Mouse (Mus musculus) CH12.LX (cell line): ENCODE measurements around the gene Pdcl2. TPM values are rescaled to one million over a fixed set of nuclear protein-coding genes. Genes with fewer than 3 reads are reported as not detected.

Experiments used
- DNase-seq: peaks from one replicate; pipeline ENCODE4 v3.0.0-alpha.2; 2013; ENCODE audit errors: extremely low read depth
- H3K27ac ChIP-seq: 2 replicates; pipeline ENCODE4 v1.5.1; 2012; ENCODE audit warnings: low read depth, mild to moderate bottlenecking, control low read depth, moderate library complexity; ENCODE audit not compliant: insufficient read depth
- H3K27me3 ChIP-seq: replicated peaks from 2 replicates; pipeline ENCODE3; 2012; ENCODE audit warnings: inconsistent platforms
- H3K36me3 ChIP-seq, 2 experiments: replicated peaks in 1 of 2; 2 replicates each; pipeline versions ENCODE3 to v1.6.1; 2012; ENCODE audit warnings: inconsistent platforms in 1 of 2, low read length in 1 of 2, mild to moderate bottlenecking in 1 of 2, mixed read lengths in 1 of 2, moderate library complexity in 1 of 2; ENCODE audit not compliant: control insufficient read depth in 1 of 2, insufficient read depth in 1 of 2
- H3K4me1 ChIP-seq, 2 experiments: 2 replicates each; pipeline ENCODE4 v1.6.1; 2012; ENCODE audit warnings: inconsistent platforms in 1 of 2, moderate library complexity in 1 of 2; ENCODE audit not compliant: insufficient read depth in 2 of 2, control insufficient read depth in 1 of 2
- H3K4me2 ChIP-seq: 2 replicates; pipeline ENCODE4 v1.6.1; 2012; ENCODE audit warnings: low read depth, mild to moderate bottlenecking, control low read depth; ENCODE audit not compliant: poor library complexity, insufficient read depth, severe bottlenecking
- H3K4me3 ChIP-seq, 3 experiments: fragments of 150-350 bp in 1 of 3; sonication (generic) in 1 of 3; replicated peaks in 1 of 3; 2 replicates each; pipeline versions ENCODE3 to v1.5.1; 2011 to 2012; ENCODE audit warnings: low read depth in 2 of 3, low read length in 2 of 3, mild to moderate bottlenecking in 2 of 3, moderate library complexity in 2 of 3, control low read depth in 1 of 3, improper control_type of control experiment in 1 of 3, inconsistent platforms in 1 of 3, mixed read lengths in 1 of 3; ENCODE audit not compliant: poor library complexity in 1 of 3
- H3K79me2 ChIP-seq: replicated peaks from 2 replicates; pipeline ENCODE4 v1.6.1; 2012; ENCODE audit warnings: mild to moderate bottlenecking, moderate library complexity; ENCODE audit not compliant: control insufficient read depth, poor library complexity, insufficient read depth, severe bottlenecking; ENCODE audit errors: extremely low read depth
- H3K9ac ChIP-seq: 2 replicates; pipeline ENCODE4 v1.6.1; 2012; ENCODE audit warnings: low read depth, mild to moderate bottlenecking, control low read depth, moderate library complexity; ENCODE audit not compliant: insufficient read depth
- H3K9me3 ChIP-seq: replicated peaks from 2 replicates; pipeline ENCODE3; 2012; ENCODE audit warnings: low read length, inconsistent platforms, mixed read lengths
- CHD1 ChIP-seq: IDR thresholded peaks from 2 replicates; pipeline ENCODE4 v1.6.1; 2012; ENCODE audit warnings: low read depth, low read length, improper control_type of control experiment, inconsistent platforms
- E2F4 ChIP-seq: IDR thresholded peaks from 2 replicates; pipeline ENCODE4 v1.6.1; 2011; ENCODE audit warnings: low read depth, low read length, improper control_type of control experiment; ENCODE audit not compliant: insufficient replicate concordance
- ELF1 ChIP-seq: IDR thresholded peaks from 2 replicates; pipeline ENCODE4 v1.6.1; 2014; ENCODE audit warnings: low read depth, mild to moderate bottlenecking, inconsistent platforms, low read length, improper control_type of control experiment
- GABPA ChIP-seq: IDR thresholded peaks from 2 replicates; pipeline ENCODE4 v1.6.1; 2012; ENCODE audit warnings: low read depth, low read length, improper control_type of control experiment, inconsistent platforms; ENCODE audit not compliant: insufficient replicate concordance
- HCFC1 ChIP-seq: IDR thresholded peaks from 2 replicates; pipeline ENCODE4 v1.6.1; 2012; ENCODE audit warnings: low read depth, mild to moderate bottlenecking, inconsistent platforms, low read length, improper control_type of control experiment
- IRF4 ChIP-seq: IDR thresholded peaks from 2 replicates; pipeline ENCODE4 v1.6.1; 2014; ENCODE audit warnings: low read depth, mild to moderate bottlenecking, inconsistent platforms, low read length, improper control_type of control experiment
- JUN ChIP-seq: IDR thresholded peaks from 2 replicates; pipeline ENCODE4 v1.6.1; 2011; ENCODE audit warnings: low read depth, mild to moderate bottlenecking, low read length, improper control_type of control experiment, moderate library complexity; ENCODE audit not compliant: insufficient read depth
- MAFK ChIP-seq: IDR thresholded peaks from 2 replicates; pipeline ENCODE4 v1.6.1; 2011; ENCODE audit warnings: low read length, improper control_type of control experiment; ENCODE audit not compliant: insufficient replicate concordance
- MAX ChIP-seq: IDR thresholded peaks from 2 replicates; pipeline ENCODE4 v1.6.1; 2011; ENCODE audit warnings: low read length, improper control_type of control experiment
- NRF1 ChIP-seq: IDR thresholded peaks from 2 replicates; pipeline ENCODE4 v1.6.1; 2014; ENCODE audit warnings: low read depth, mild to moderate bottlenecking, inconsistent platforms, low read length, improper control_type of control experiment, moderate library complexity
- POLR2AphosphoS2 ChIP-seq: IDR thresholded peaks from 2 replicates; pipeline ENCODE4 v1.6.1; 2011; ENCODE audit warnings: low read depth, low read length, improper control_type of control experiment
- RAD21 ChIP-seq: IDR thresholded peaks from 2 replicates; pipeline ENCODE4 v1.6.1; 2011; ENCODE audit warnings: low read depth, mild to moderate bottlenecking, low read length, improper control_type of control experiment, moderate library complexity
- SMC3 ChIP-seq: IDR thresholded peaks from 2 replicates; pipeline ENCODE4 v1.6.1; 2011; ENCODE audit warnings: low read depth, low read length, improper control_type of control experiment
- TCF12 ChIP-seq: IDR thresholded peaks from 2 replicates; pipeline ENCODE4 v1.6.1; 2014; ENCODE audit warnings: low read depth, mild to moderate bottlenecking, inconsistent platforms, low read length, improper control_type of control experiment
- ZC3H11A ChIP-seq: IDR thresholded peaks from 2 replicates; pipeline ENCODE4 v1.6.1; 2012; ENCODE audit warnings: low read depth, mild to moderate bottlenecking, inconsistent platforms, low read length, improper control_type of control experiment
- ZMIZ1 ChIP-seq: IDR thresholded peaks from 2 replicates; pipeline ENCODE4 v1.6.1; 2012; ENCODE audit warnings: low read depth, mild to moderate bottlenecking, inconsistent platforms, low read length, improper control_type of control experiment
- ZNF384 ChIP-seq: IDR thresholded peaks from 2 replicates; pipeline ENCODE4 v1.6.1; 2012; ENCODE audit warnings: low read depth, low read length, improper control_type of control experiment, inconsistent platforms
- dilution Hi-C: fragments of 300-500 bp; cut with MboI; formaldehyde crosslinking; loops from 2 replicates; pipeline ENCODE4 v1.14.3; 2020; ENCODE audit warnings: low sequenced_read_pairs; ENCODE audit not compliant: extremely low pct_unique_long_range_greater_than_20kb, extremely low pct_ligation_motif_present
- in situ Hi-C: fragments of 300-500 bp; cut with MboI; formaldehyde crosslinking; loops from 3 replicates; pipeline ENCODE4 v1.14.3; 2019; ENCODE audit warnings: low sequenced_read_pairs, low pct_ligation_motif_present, low pct_unique_long_range_greater_than_20kb, mixed read lengths
- polyA plus RNA-seq: library from polyadenylated mRNA; unstranded; fragments of >175 nt; gene quantifications from 2 replicates; pipeline ENCODE4 v1.2.1, GENCODE M21; 2012; ENCODE audit warnings: low read depth; ENCODE audit not compliant: insufficient read length
- total RNA-seq, 2 experiments: library from RNA; depleted of rRNA; stranded (reverse); fragments of 300-350 nt in 1 of 2; fragments of >200 nt in 1 of 2; gene quantifications; 2 replicates each; pipeline ENCODE4 v1.2.3; 2012 to 2014

Gene Pdcl2
- total and polyA plus RNA-seq, 3 experiments, result not detected

DNA sequence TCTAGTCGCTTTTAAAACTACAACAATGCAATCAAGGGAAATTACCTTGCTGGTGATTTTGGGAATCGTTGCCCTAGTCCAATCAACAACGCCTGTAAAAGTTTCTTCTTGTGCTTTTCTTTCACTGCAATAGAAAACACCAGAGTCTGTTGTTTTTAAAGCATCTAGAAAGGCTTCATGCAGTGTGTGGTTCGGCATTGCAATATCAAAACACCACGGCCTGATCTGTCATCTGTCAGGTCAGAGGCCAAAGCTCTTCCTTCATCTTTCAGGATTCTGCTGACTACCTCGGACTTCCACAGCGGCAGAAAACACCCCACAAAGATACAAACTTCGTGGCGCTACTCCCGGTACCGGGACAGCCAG is 27.6 kb downstream of the Pdcl2 start:
- peak; percentile 13 for DNase-seq
- TF ChIP-seq ELF1, result no peak
- no peak for TF ChIP-seq TCF12
- TF ChIP-seq SMC3, result no peak
- no peak for TF ChIP-seq E2F4
- TF ChIP-seq ZNF384, result no peak
- TF ChIP-seq HCFC1, result no peak
- TF ChIP-seq NRF1, result no peak
- no peak for TF ChIP-seq MAX
- no peak for TF ChIP-seq RAD21
- TF ChIP-seq, all 38 proteins: peak for 0
- H3K4me1 ChIP-seq, result peaks cover 0 to 10% of the 10 kb centered on the region in 2 experiments; a peak in 2 of 4 replicates
- peak overlapping the region; percentile 86 for H3K9ac ChIP-seq
- dilution Hi-C loops, result no loop called here
- peak overlapping the region; percentile 54 to 97 (median 96) for H3K4me3 ChIP-seq
- H3K9me3 ChIP-seq, result no peaks in the 10 kb centered on the region
- peaks cover 3% of the 10 kb centered on the region for H3K27me3 ChIP-seq
- peaks cover 0 to 6% of the 10 kb centered on the region in 2 experiments for H3K36me3 ChIP-seq
- no peak overlapping the region for H3K27ac ChIP-seq
- H3K79me2 ChIP-seq, result peaks cover 4% of the 10 kb centered on the region; the same call in 1 of the 2 replicates
- peak overlapping the region; percentile 91 for H3K4me2 ChIP-seq
- in situ Hi-C loops, result no loop called here

DNA sequence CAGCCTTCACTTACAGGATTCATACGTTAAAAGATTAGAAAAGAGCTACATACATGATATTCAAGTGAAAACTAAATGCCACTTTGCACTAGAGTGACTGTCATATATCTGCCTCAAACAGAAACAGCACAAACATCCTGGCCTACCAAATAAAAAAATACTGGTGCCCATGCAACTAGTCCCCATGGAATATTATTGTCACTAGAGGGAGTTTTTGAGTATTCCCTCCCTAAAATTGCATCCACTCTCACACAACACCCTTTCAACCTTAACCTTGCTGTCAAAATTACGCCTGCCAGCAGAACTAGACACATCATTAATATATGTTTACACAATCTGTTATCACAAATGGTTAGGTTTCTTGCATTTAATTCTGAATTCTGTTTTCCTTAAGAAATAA is 28.9 kb downstream of the Pdcl2 start:
- H3K9me3 ChIP-seq, result no peaks in the 10 kb centered on the region
- H3K4me3 ChIP-seq, result no peak overlapping the region
- TF ChIP-seq CHD1 (no peak), NRF1 (no peak), GABPA (no peak), ZC3H11A (no peak), JUN (no peak), POLR2AphosphoS2 (no peak), E2F4 (no peak), ZMIZ1 (no peak)
- H3K9ac ChIP-seq, result no peak overlapping the region
- H3K36me3 ChIP-seq, result peaks cover 0 to 8% of the 10 kb centered on the region in 2 experiments
- in situ Hi-C loops, result no loop called here
- peaks cover 0 to 10% of the 10 kb centered on the region in 2 experiments; a peak in 2 of 4 replicates for H3K4me1 ChIP-seq
- peaks cover 4% of the 10 kb centered on the region; the same call in 1 of the 2 replicates for H3K79me2 ChIP-seq
- dilution Hi-C loops, result no loop called here
- H3K4me2 ChIP-seq, result no peak overlapping the region
- DNase-seq, result no peak
- H3K27ac ChIP-seq, result no peak overlapping the region
- H3K27me3 ChIP-seq, result peaks cover 3% of the 10 kb centered on the region

DNA sequence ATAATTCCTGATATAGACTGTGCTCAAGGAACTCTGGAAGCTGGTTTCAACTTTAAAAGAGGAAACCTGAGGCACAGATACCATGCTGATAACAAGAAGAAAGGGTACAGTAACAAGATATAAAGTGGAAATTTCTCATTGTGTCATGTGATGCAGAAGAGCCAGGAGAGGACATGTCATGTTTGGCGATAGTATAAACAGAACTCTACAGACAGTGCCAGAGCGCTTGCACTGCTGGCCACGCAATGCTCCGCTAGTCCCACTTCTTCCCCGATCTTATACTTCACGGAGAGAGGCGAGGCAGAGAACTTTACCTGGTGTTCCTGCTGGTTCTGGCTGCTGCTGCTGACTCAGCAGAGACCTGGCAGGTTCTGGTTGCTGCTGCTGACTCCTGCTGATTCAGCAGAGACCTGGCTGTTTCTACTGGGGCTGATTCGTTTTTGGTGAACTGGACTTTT is 41.7 kb downstream of the Pdcl2 start:
- dilution Hi-C loops, result no loop called here
- H3K4me2 ChIP-seq, result no peak overlapping the region
- peak; percentile 53; the same call in 1 of the 2 replicates for TF ChIP-seq MAFK
- no peak for TF ChIP-seq IRF4
- H3K4me3 ChIP-seq, result no peak overlapping the region
- H3K36me3 ChIP-seq, result peaks cover 0 to 17% of the 10 kb centered on the region in 2 experiments
- no peak overlapping the region for H3K27ac ChIP-seq
- peaks cover 0 to 18% of the 10 kb centered on the region in 2 experiments; a peak in 2 of 4 replicates for H3K4me1 ChIP-seq
- in situ Hi-C loops, result no loop called here
- no peaks in the 10 kb centered on the region for H3K27me3 ChIP-seq
- peaks cover 10% of the 10 kb centered on the region; the same call in 1 of the 2 replicates for H3K79me2 ChIP-seq
- no peaks in the 10 kb centered on the region for H3K9me3 ChIP-seq
- H3K9ac ChIP-seq, result no peak overlapping the region
- DNase-seq, result no peak
